Mouse (Mus musculus) layer of hippocampus, adult 2 months (tissue): Measurements from ENCODE around the gene Snrk. TPM values are rescaled to one million over a fixed set of nuclear protein-coding genes. Genes with fewer than 3 reads are reported as not detected.
A peak's percentile ranks its signal among the peaks of the same experiment; 100 is the strongest.

Source experiments
- DNase-seq, 2 experiments: peaks; one replicate each; pipeline ENCODE4 v3.0.0; 2022; ENCODE audit warnings: low spot score in 2 of 2
- H3K27ac ChIP-seq: fragments of 200-600 bp; 2 replicates; pipeline ENCODE4 v1.8.1; 2022
- H3K4me3 ChIP-seq: fragments of 200-600 bp; 2 replicates; pipeline ENCODE4 v1.8.1; 2022; ENCODE audit warnings: mild to moderate bottlenecking
- CTCF ChIP-seq: fragments of 200-600 bp; conservative IDR thresholded peaks from 2 replicates; pipeline ENCODE4 v1.8.1; 2022; ENCODE audit warnings: antibody characterized with exemption, mild to moderate bottlenecking, moderate library complexity
- long read RNA-seq, 2 experiments: library from polyadenylated mRNA; stranded (forward); transcript quantifications; one replicate each; pipeline ENCODE4 v2.0.0; 2021; ENCODE audit warnings: borderline mapping rate in 2 of 2
- total RNA-seq, 2 experiments: library from RNA; stranded (reverse); gene quantifications; 2 replicates each; pipeline ENCODE4 v1.2.3; 2021

The Snrk gene
- total RNA-seq: 100 to 1,000 TPM; 103 to 105 TPM
- long read RNA-seq, experiment 1, full-length matches to known transcripts: 26 of 89 reads
- long read RNA-seq, experiment 1, partial matches to known transcripts: 5 of 89 reads
- long read RNA-seq, experiment 1, other reads (novel, unspliced or antisense): 58 of 89 reads
- long read RNA-seq, experiment 2, full-length matches to known transcripts: 49 of 116 reads
- long read RNA-seq, experiment 2, partial matches to known transcripts: 2 of 116 reads
- long read RNA-seq, experiment 2, other reads (novel, unspliced or antisense): 65 of 116 reads

DNA sequence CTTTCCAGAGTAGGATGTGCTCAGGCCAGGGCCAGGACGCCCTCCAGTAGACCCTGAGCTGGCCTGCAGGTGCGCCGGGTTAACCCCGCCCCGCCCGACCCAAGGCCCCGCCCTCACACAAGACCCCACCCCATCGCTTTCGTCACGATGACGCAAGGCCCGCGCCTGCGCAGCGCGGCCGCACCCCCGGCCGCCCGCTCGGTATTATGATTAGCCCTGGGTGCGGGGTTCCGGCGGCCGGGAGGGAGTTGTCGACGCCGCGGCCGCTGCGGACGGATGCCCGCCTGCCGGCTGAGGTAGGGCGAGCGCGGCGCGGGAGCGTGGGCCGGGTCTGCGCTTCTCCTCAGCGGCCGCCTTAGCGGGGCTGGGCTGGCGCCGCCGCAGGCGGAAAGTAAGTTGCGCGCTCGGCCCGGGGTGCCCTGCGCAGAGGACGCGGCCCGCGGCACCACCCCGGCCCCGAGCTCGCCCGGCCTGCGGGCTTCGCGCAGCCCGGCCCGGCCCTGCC is at the start of gene Snrk:
Snrk (plus strand) TSS at position 155 of the 505 bp plus-strand sequence.
- peak; percentile 81 to 93 for DNase-seq
- Histone ChIP-seq H3K4me3 (peak within 1 kb of the TSS; percentile 85), H3K27ac (peak within 1 kb of the TSS; percentile 94)
- peak; percentile 26 for TF ChIP-seq CTCF

DNA sequence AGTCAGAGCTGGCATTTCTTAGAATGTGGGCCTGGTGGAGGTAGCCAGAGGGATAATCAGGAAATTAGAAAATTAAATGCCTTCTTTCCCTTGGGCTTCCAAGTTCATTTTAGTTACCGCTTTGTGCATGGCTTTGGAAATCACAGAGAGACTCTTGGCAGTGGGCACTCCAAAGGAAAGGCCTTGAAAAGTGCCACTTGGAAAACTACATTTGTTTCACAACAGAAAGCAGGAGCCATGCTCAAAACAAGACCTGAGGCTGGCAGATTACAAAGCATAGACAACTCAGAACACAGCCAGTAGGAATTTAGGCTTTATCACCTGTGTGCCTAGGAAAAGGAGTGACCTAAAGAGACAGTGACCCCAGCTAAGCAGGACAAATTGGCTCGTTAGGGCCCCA is 49.4 kb upstream of the Snrk start:
- Histone ChIP-seq H3K4me3 (no peak overlapping the region), H3K27ac (no peak overlapping the region; the same call in 1 of the 2 replicates)
- no peak for TF ChIP-seq CTCF
- DNase-seq: no peak

DNA sequence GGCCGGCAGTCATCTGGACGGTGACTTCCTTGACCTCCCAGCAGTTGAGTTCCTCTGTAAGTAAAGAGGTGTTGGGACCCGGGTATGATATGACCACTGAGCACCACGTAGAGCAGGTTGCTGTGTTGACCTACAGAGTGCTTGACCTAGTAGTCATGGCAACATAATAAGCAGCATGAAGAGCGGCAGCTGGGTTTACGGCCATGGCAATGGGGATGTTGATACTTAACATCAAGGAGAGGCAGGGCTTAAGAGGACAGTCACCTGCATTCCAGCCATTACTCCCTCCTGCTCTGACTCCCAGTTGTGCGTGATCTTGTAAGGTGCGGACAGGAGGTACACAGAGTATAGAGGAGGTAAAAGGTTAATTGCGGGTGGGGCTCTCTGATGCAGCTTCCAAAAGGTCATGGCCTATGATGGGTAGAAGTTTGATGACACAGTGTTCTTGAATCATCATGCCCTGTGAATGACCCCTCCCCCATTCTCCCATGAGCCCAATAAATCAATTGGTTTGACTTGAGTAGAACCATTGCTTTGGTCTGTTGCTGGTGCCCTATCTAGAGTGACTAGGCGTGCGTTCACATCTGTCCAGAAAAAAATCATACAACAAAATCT is 47.4 kb upstream of the Snrk start:
- no peak for TF ChIP-seq CTCF
- H3K4me3 ChIP-seq: no peak overlapping the region
- H3K27ac ChIP-seq: no peak overlapping the region
- no peak for DNase-seq

DNA sequence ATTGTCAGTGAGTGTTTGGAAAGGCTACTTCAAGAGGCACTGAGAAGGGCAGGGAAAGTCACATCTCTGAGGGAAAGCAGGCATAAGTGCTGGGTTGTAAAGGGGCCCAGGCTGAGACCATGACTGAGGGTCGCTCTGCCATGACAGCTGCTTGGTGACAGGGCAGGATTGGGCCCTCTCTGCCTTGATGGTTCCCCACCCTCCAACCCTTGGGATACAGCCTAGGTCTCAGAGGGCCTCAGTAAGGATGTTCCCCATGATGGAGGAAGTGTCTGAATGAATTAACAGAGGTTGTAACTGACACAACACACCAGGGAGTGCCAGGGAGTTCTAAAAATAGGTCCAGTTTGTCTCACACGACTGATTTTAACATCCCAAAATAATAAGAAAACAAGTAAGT is 43.1 kb upstream of the Snrk start:
- H3K4me3 ChIP-seq: no peak overlapping the region
- no peak for DNase-seq
- no peak overlapping the region for H3K27ac ChIP-seq
- TF ChIP-seq CTCF: no peak

DNA sequence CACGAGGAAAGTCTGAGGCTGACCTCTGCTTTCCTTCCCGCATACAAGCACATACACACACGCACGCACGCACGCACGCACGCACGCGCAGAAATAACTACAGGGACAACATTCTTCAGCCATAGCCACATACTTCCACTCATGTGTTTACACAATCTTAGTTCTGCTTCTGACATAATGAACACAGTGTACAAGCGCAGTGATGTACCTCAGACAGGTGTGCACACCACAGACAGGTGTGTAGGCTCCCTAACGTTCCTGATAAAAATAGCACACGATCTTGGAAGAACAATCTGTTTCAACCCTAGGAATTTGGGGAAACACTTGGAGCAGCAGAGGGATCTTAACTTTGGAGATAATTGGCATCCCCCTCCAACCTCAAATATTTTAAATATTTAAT is 42.5 kb upstream of the Snrk start:
- no peak for TF ChIP-seq CTCF
- no peak for DNase-seq
- Histone ChIP-seq H3K27ac (no peak overlapping the region), H3K4me3 (no peak overlapping the region)

DNA sequence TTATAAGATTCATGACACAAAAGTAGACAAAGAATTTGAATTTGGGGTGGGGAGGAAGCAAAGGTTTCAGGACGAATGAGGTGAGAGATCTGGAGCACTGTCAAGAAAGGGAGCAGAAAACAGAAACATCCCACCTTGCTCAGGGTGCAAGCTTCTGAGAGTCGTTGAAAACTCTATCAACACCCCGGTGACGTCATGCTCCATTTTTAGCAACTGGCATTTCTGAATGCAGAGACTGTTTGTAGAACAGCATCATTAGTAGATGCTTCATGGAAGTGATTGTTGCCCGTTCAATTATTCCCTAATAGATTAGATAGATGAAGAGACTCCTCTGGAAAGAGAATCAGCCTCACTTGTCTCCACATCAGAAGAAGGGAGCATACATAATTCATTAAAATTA is 38.6 kb upstream of the Snrk start:
- no peak for TF ChIP-seq CTCF
- Histone ChIP-seq H3K27ac (no peak overlapping the region; the same call in 1 of the 2 replicates), H3K4me3 (no peak overlapping the region)
- DNase-seq: peak in 1 of 2 experiments; percentile 21

DNA sequence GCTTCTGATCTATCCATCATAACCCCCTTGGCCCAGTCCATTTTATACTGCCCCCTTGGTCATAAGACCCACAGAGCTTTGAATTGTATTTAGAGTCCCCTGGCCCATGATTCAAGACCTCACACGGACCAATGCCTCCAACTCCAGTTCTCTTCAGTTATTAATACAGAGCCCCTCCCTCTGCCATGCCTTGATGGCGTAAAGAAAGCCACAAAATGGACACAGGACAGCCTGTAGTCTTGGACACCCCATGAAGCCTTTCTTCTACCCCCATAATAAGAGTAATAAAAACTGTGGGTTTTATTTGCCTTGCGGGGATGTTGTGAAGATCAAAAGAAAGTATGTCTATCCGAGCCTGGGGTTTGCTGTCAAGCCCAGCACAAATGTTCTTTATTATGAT is 33.4 kb upstream of the Snrk start:
- no peak for TF ChIP-seq CTCF
- H3K27ac ChIP-seq: peak overlapping the region; percentile 73; the same call in 1 of the 2 replicates
- no peak for DNase-seq
- H3K4me3 ChIP-seq: no peak overlapping the region

DNA sequence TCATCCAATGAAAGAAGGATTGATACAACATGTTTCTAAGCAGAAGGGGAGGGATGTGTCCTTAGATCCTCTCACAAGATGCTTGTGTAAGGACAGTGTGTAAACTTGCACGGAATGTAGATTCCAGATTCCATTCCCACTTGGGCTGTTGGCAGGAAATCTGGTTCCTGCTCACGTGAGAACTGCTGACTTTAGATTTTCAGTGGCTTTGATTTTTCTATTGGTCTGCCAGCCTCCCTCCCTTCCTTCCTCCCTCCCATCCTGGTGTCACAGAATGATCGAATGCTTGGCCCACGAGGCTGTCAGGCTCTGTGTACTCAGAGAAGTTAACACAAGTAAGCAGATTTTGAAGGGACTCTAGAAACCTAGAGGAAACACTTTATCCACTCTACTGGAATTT is 32.9 kb upstream of the Snrk start:
- Histone ChIP-seq H3K27ac (peak overlapping the region; percentile 73), H3K4me3 (no peak overlapping the region)
- DNase-seq: no peak
- no peak for TF ChIP-seq CTCF

DNA sequence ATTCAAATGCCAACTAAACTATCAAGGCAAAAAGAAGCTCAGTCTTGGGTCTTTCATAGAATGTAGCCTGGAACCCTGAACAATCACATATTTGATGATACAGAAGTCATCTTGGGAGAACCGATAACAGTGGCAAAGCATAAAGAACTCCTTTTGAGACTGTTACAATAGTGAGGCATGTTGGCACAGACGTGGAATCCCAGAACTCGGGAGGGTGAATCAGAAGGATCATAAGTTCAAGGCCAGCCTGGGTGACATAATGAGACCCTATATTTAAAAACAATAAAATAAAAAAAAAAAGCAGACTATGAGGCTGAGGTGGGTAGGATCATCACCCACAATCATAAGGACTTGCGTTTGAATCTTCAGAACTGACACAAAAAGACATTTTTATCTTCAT is 32.4 kb upstream of the Snrk start:
- Histone ChIP-seq H3K27ac (peak overlapping the region; percentile 73), H3K4me3 (no peak overlapping the region)
- DNase-seq: no peak
- TF ChIP-seq CTCF: no peak

DNA sequence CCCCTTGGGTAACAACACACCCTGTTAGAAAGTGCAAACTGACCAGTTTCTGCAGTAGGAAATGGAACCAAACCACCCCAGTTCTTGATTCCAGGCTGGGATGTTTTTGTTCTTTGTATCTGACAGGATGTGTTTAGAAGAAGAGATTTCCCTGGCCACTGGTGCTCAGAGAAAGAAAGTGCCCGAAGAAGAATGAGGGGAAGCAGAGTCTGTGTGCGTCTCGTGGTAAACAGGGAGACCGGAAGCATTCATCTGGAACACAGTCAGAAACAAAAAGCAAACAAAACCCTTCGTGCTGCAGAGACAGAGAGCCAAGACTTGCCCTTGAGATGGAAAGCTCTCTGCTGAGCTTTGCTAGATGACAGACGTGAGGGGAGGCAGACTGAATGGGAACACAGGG is 32.0 kb upstream of the Snrk start:
- TF ChIP-seq CTCF: no peak
- peak overlapping the region; percentile 73 for H3K27ac ChIP-seq
- peak in 1 of 2 experiments; percentile 24 for DNase-seq
- no peak overlapping the region for H3K4me3 ChIP-seq

DNA sequence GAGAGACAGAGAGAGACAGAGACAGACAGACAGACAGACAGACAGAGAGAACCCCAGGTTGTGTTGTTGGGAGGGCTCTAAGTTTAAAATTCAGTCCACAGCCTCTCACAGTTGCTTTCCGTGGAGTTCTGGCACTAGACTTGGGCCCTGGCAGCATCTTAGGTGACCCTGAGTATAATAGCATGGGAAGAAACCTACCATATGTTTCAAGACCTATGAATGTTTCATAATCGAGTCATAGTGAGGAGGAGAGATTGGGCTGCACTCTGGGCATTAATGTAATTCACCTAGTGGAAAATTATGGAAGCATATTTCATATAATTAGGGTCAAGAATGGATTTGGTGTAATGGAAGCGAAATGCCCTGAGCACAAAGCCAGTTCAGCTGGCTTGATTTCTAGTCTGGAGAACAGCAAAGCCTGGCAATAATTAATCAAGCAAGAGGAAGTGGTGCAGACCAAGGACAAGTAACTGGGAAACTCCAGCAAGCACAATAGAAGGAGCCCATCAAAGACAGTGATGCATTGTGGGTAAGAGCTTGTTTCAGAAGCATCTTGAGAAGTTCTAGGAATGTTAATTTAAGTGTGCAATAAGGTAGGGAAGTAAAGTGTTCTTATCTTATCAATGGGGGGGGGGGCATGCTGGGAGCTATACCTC is 31.4 kb upstream of the Snrk start:
- peak in 1 of 2 experiments; percentile 24 for DNase-seq
- no peak overlapping the region for H3K4me3 ChIP-seq
- TF ChIP-seq CTCF: no peak
- peak overlapping the region; percentile 73 for H3K27ac ChIP-seq

DNA sequence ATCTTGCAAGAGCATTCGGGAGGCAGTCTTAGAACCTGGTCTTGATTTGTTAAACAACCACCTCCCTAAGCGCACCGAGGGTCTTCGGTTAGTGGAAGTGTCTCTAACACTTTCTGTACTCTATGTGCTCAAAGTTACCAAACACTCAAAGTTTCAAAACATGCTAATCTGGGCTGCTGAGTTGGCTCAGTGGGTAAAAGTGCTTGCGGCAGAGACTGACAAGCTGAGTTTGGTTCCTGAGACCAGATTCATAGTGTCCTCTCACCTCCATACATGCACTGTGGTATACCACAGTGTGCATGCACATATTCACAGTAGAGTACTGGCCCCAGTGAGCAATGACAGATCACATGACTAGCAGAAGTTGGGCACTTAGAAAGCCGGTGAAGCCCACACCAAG is 30.0 kb upstream of the Snrk start:
- H3K4me3 ChIP-seq: no peak overlapping the region
- TF ChIP-seq CTCF: no peak
- no peak for DNase-seq
- H3K27ac ChIP-seq: no peak overlapping the region

DNA sequence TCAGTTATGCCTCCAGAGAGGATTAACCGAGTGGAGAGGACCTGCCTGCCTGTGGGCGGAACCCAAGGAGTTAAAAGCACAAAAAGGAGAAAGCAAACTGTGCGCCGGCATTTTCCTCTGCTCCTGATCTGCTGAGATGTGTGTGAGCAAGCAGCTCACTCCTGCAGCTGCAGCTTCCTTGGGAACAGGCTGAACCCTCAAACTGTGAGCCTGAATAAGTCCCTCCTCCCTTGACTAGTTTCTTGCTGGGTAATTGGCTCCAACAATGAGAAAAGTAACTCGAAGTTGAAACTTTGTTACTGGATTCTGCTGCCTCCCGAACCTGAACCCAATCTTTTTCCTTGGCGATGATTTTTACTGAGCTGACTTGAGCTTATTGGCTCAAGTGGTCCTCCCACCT is 25.9 kb upstream of the Snrk start:
- no peak for DNase-seq
- Histone ChIP-seq H3K4me3 (no peak overlapping the region), H3K27ac (no peak overlapping the region)
- no peak for TF ChIP-seq CTCF
